Mouse (Mus musculus): ENCODE measurements around the gene Osbpl6.

Osbpl6 gene

DNA sequence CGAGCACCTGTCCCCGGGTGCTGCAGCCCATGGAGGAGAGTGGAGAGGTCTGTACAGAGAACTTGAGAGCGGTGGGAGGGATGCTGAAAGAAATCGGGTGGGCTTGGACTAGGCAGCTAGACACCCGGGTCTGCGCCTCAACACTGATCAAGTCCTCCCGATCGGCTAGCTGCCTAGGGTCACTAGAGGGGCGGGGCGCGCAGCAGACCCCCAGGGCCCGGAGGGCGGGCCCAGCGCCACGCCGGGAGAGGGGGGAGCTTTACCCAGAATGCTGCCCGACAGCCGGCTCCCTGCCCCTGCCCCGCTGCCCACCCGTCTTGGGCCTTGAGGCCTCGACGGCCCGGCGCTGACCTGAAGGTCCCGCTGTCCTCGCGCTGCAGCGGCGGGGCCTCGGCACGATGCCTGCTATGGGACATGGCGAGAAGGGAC, 241.1 kb downstream of the Osbpl6 start:
- in situ Hi-C loops (cut with MboI, MseI): no loop called here

DNA sequence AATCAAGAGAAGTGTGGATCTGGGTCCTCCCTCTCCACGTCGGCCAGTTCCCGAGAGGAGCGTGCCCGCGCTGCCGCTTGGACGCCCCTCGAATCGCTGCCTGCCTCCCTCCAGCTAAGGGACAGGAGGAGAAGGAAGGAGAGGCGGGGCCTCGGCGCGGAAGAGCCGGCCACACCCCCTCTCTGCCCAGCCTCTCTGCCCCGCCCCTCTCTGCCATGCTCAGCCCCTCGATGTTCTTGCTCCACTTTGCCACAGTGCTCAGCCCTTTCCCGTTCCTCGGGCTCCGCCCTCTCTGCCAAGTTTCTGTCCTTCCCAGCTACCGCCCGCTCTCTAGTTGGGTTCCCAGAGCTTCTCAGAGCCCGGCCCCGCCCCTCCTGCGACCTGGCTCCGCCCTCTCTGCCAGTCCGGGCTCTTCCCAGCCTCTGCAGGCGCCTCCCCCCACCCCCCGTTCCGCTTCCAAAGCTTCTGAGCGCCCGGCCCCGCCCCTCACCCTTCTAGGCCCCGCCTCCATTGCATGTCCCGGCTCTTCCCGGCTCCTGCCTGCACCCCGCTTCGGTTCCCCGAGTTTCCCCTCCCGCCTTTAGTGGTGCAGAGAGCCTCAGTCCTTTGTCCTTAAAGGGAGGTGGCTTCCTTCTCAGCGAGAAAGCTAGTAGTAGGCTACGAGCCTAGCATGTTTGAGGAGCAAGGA, 241.7 kb downstream of the Osbpl6 start, which contains the start of the genes Prkra and Pjvk:
Gene Prkra (minus strand): TSS at position 133 of the 688 bp plus-strand sequence.
Gene Pjvk (plus strand): TSS at position 594 of the 688 bp plus-strand sequence.
- in situ Hi-C loops (cut with MboI, MseI): no loop called here

DNA sequence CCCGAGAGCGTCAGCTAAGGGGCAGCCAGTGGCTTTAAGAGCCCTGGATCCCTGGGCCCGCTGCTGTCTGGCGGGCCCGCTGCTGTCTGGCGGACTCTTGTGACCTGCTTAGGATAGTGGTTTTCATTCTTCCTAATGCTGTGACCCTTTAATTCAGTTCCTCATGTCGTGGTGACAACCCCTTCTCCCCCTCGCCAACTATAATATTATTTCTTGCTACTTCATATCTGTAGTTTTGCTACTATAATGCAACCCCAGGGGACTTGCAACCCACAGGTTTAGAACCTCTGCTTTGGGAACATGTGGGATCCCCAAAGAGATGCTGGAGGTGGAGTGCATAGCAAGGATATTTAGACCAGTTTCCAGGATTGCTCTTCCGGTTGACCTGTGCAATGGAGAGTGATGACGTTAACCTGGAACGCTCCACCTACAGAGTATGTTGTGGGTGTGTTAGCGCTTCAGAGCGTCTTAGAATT, 242.4 kb downstream of the Osbpl6 start:
- in situ Hi-C loops (cut with MboI, MseI): no loop called here
